Mouse (Mus musculus) ES-Bruce4 (cell line): Measurements from ENCODE around the gene Dpp6. TPM values are rescaled to one million over a fixed set of nuclear protein-coding genes. Genes with fewer than 3 reads are reported as not detected.

ENCODE experiments used
- H3K27ac ChIP-seq: 2 replicates; pipeline ENCODE4 v1.5.1; 2012; ENCODE audit warnings: low read length, inconsistent platforms; ENCODE audit not compliant: insufficient read depth
- H3K27me3 ChIP-seq: 2 replicates; pipeline ENCODE4 v1.6.1; 2012; ENCODE audit warnings: mild to moderate bottlenecking, low read length, inconsistent platforms; ENCODE audit not compliant: control insufficient read depth, poor library complexity, insufficient read depth, severe bottlenecking
- H3K36me3 ChIP-seq: 2 replicates; pipeline ENCODE4 v1.6.1; 2012; ENCODE audit warnings: inconsistent platforms, mild to moderate bottlenecking, low read length, moderate library complexity; ENCODE audit not compliant: control insufficient read depth, poor library complexity, insufficient read depth, severe bottlenecking
- H3K4me1 ChIP-seq: one replicate; pipeline ENCODE4 v1.8.1; 2011; ENCODE audit warnings: low read length; ENCODE audit not compliant: control insufficient read depth, insufficient read depth
- H3K4me3 ChIP-seq: 2 replicates; pipeline ENCODE4 v1.5.1; 2011; ENCODE audit warnings: low read depth, mild to moderate bottlenecking, low read length
- H3K9ac ChIP-seq: 2 replicates; pipeline ENCODE4 v1.6.1; 2012; ENCODE audit warnings: low read depth, mild to moderate bottlenecking, inconsistent platforms; ENCODE audit not compliant: poor library complexity, severe bottlenecking
- H3K9me3 ChIP-seq: replicated peaks from 2 replicates; pipeline ENCODE4 v1.6.1; 2012; ENCODE audit warnings: mild to moderate bottlenecking, low read length, inconsistent platforms; ENCODE audit not compliant: control insufficient read depth, poor library complexity, insufficient read depth, severe bottlenecking
- CTCF ChIP-seq: IDR thresholded peaks from one replicate; pipeline ENCODE4 v1.8.1; 2011; ENCODE audit warnings: low read depth, low read length
- EP300 ChIP-seq: IDR thresholded peaks from 2 replicates; pipeline ENCODE4 v1.6.1; 2011; ENCODE audit warnings: low read depth, low read length; ENCODE audit not compliant: insufficient read depth
- POLR2A ChIP-seq: IDR thresholded peaks from one replicate; pipeline ENCODE4 v1.8.1; 2011; ENCODE audit warnings: low read length; ENCODE audit not compliant: insufficient read depth
- polyA plus RNA-seq: library from polyadenylated mRNA; stranded (reverse); fragments of >200 nt; gene quantifications from 2 replicates; pipeline ENCODE4 v1.2.4, GENCODE M21; 2011; ENCODE audit warnings: low read depth; ENCODE audit not compliant: missing spikeins, insufficient read depth, insufficient read length

Gene Dpp6
- polyA plus RNA-seq, 1 experiment, result 4.1 TPM

DNA sequence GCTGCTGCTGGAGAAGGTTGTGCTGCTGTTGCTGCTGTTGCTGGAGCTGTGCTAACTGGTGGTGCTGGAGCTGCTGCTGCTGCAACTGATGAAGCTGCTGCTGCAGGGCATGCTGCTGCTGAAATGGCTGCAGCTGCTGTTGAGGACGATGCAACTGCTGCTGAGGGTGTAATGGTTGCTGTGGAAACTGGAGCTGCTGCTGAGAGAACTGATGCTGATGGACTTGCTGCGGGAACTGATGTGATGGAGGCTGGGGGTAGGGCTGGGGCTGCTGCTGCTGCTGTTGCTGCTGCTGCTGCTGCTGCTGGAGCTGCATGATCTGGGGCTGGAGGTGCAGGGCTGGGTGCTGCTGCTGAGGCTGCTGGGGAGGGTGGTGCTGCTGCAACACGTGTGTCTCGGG lies 948.8 kb downstream of the Dpp6 start:
- TF ChIP-seq POLR2A, result no peak
- TF ChIP-seq CTCF, result no peak
- no peak for TF ChIP-seq EP300
- Histone ChIP-seq H3K36me3 (peaks cover 45% of the 10 kb centered on the region), H3K9me3 (no peaks in the 10 kb centered on the region), H3K27me3 (no peaks in the 10 kb centered on the region), H3K4me3 (no peak overlapping the region), H3K4me1 (no peaks in the 10 kb centered on the region), H3K9ac (no peak overlapping the region), H3K27ac (no peak overlapping the region)

DNA sequence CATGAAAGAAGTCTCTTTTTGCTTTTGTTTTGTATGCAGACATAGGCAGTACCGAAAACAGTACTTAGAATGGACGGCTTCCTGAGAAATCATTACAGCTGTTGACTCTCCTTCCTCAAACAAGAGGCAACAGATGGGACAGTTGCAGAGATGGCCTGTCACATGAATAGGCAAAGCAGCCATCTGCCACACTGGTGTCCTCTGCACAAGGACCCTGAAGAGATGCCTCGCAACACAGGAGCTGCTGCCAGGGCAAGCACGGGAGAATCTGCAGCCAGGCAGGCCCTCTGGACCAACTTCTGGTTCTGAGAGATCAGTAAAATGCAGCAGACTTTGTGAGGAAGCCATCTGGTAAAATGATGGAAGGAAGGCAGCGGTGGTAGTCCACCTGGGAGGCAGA lies 950.9 kb downstream of the Dpp6 start:
- H3K9ac ChIP-seq, result no peak overlapping the region
- H3K9me3 ChIP-seq, result no peaks in the 10 kb centered on the region
- no peaks in the 10 kb centered on the region for H3K4me1 ChIP-seq
- no peak overlapping the region for H3K27ac ChIP-seq
- peaks cover 44% of the 10 kb centered on the region for H3K36me3 ChIP-seq
- no peaks in the 10 kb centered on the region for H3K27me3 ChIP-seq
- H3K4me3 ChIP-seq, result no peak overlapping the region
- peak; percentile 82 for TF ChIP-seq EP300
- TF ChIP-seq POLR2A, result no peak
